Mouse (Mus musculus) left cerebral cortex, adult 11 months (tissue): ENCODE measurements around the gene Atp8b2.
A peak's percentile ranks its signal among the peaks of the same experiment; 100 is the strongest.

ENCODE experiments used
- DNase-seq: peaks from one replicate; pipeline ENCODE4 v3.0.0; 2022; ENCODE audit warnings: low spot score

The Atp8b2 gene

GRCm38 (mm10) chr3:89963221-89963763 is at the start of gene Atp8b2:
TSS of gene Atp8b2 (minus strand) at chr3:89963508.
- DNase-seq, result no peak

GRCm38 (mm10) chr3:90010291-90010690 is 47.0 kb upstream of the Atp8b2 start:
- DNase-seq, result no peak

GRCm38 (mm10) chr3:90004091-90004796 is 40.9 kb upstream of the Atp8b2 start:
- DNase-seq, result no peak

GRCm38 (mm10) chr3:89999830-90000229 is 36.5 kb upstream of the Atp8b2 start:
- no peak for DNase-seq

GRCm38 (mm10) chr3:89999090-89999489 is 35.8 kb upstream of the Atp8b2 start:
- no peak for DNase-seq

GRCm38 (mm10) chr3:89998612-89999054 is 35.3 kb upstream of the Atp8b2 start, which contains the start of gene Hax1:
TSS of gene Hax1 (minus strand) at chr3:89998780.
- peak; percentile 90 for DNase-seq

- DNase-seq, result peak; percentile 10
Measured at GRCm38 (mm10) chr3:89997791-89998495, 34.6 kb upstream of the Atp8b2 start.

- no peak for DNase-seq
Measured at GRCm38 (mm10) chr3:89994807-89995515, 31.7 kb upstream of the Atp8b2 start.

GRCm38 (mm10) chr3:89987822-89988221 is 24.5 kb upstream of the Atp8b2 start:
- no peak for DNase-seq

- no peak for DNase-seq
Measured at GRCm38 (mm10) chr3:89987211-89987610, 23.9 kb upstream of the Atp8b2 start.

- DNase-seq, result no peak
Measured at GRCm38 (mm10) chr3:89982426-89982825, 19.1 kb upstream of the Atp8b2 start.

- DNase-seq, result no peak
Measured at GRCm38 (mm10) chr3:89976859-89977258, 13.6 kb upstream of the Atp8b2 start.

- DNase-seq, result no peak
Measured at GRCm38 (mm10) chr3:89968509-89968908, 5.2 kb upstream of the Atp8b2 start.

- DNase-seq, result no peak
Measured at GRCm38 (mm10) chr3:89966946-89967345, 3.6 kb upstream of the Atp8b2 start.

GRCm38 (mm10) chr3:89965972-89966371 is 2.7 kb upstream of the Atp8b2 start:
- no peak for DNase-seq

- DNase-seq, result no peak
Measured at GRCm38 (mm10) chr3:89965557-89965956, 2.2 kb upstream of the Atp8b2 start.

GRCm38 (mm10) chr3:89963926-89964739 is 825 bp upstream of the Atp8b2 start:
- no peak for DNase-seq

GRCm38 (mm10) chr3:89962751-89963220 is 522 bp downstream of the Atp8b2 start:
- no peak for DNase-seq

- no peak for DNase-seq
Measured at GRCm38 (mm10) chr3:89962059-89962750, 1.1 kb downstream of the Atp8b2 start.

- DNase-seq, result no peak
Measured at GRCm38 (mm10) chr3:89961436-89961835, 1.9 kb downstream of the Atp8b2 start.

- peak; percentile 91 for DNase-seq
Measured at GRCm38 (mm10) chr3:89960469-89960868, 2.8 kb downstream of the Atp8b2 start.
